Mouse (Mus musculus) ES-E14 (cell line): ENCODE results near the gene Pamr1. TPM values are rescaled to one million over a fixed set of nuclear protein-coding genes. Genes with fewer than 3 reads are reported as not detected.

Source experiments
- DNase-seq: peaks from one replicate; pipeline ENCODE4 v3.0.0-alpha.2; 2013; ENCODE audit warnings: low read depth, low spot score
- H3K27ac ChIP-seq: 2 replicates; pipeline ENCODE4 v1.5.1; 2012; ENCODE audit warnings: low read depth, mild to moderate bottlenecking, low read length, moderate library complexity, mixed read lengths; ENCODE audit not compliant: poor library complexity, insufficient read depth, severe bottlenecking
- H3K36me3 ChIP-seq: 2 replicates; pipeline ENCODE4 v1.6.1; 2012; ENCODE audit warnings: mild to moderate bottlenecking, low read length, moderate library complexity, mixed read lengths; ENCODE audit not compliant: control insufficient read depth, poor library complexity, insufficient read depth, severe bottlenecking
- H3K4me1 ChIP-seq, 2 experiments: fragments of 150-350 bp in 1 of 2; sonication (generic) in 1 of 2; 2 replicates each; pipeline ENCODE4 v1.6.1; 2012; ENCODE audit warnings: low read length in 2 of 2, mild to moderate bottlenecking in 1 of 2, mixed read lengths in 1 of 2; ENCODE audit not compliant: control insufficient read depth in 2 of 2, insufficient read depth in 2 of 2, poor library complexity in 1 of 2
- H3K4me3 ChIP-seq, 2 experiments: fragments of 150-350 bp in 1 of 2; sonication (generic) in 1 of 2; 2 replicates each; pipeline ENCODE4 v1.5.1; 2012; ENCODE audit warnings: low read length in 2 of 2, low read depth in 1 of 2, mild to moderate bottlenecking in 1 of 2, mixed read lengths in 1 of 2; ENCODE audit not compliant: insufficient read depth in 1 of 2, poor library complexity in 1 of 2, severe bottlenecking in 1 of 2
- H3K9ac ChIP-seq: 2 replicates; pipeline ENCODE4 v1.6.1; 2012; ENCODE audit warnings: low read depth, mild to moderate bottlenecking, low read length, mixed read lengths; ENCODE audit not compliant: poor library complexity, insufficient read depth, severe bottlenecking
- H3K9me3 ChIP-seq: fragments of 150-350 bp; sonication (generic); 2 replicates; pipeline ENCODE4 v1.6.1; 2012; ENCODE audit warnings: low read depth, mild to moderate bottlenecking, low read length; ENCODE audit not compliant: control insufficient read depth, insufficient read depth
- CHD2 ChIP-seq: IDR thresholded peaks from 2 replicates; pipeline ENCODE4 v1.6.1; 2014; ENCODE audit warnings: mild to moderate bottlenecking, low read depth, low read length, inconsistent platforms
- HCFC1 ChIP-seq: IDR thresholded peaks from 2 replicates; pipeline ENCODE4 v1.6.1; 2012; ENCODE audit warnings: low read length, inconsistent platforms, borderline replicate concordance; ENCODE audit not compliant: insufficient read depth
- MAFK ChIP-seq: IDR thresholded peaks from 2 replicates; pipeline ENCODE4 v1.6.1; 2014; ENCODE audit warnings: mild to moderate bottlenecking, low read depth, low read length, inconsistent platforms; ENCODE audit not compliant: insufficient read depth
- ZC3H11A ChIP-seq: IDR thresholded peaks from 2 replicates; pipeline ENCODE4 v1.6.1; 2012; ENCODE audit warnings: low read depth, mild to moderate bottlenecking, inconsistent platforms, low read length, borderline replicate concordance
- ZNF384 ChIP-seq: IDR thresholded peaks from 2 replicates; pipeline ENCODE4 v1.6.1; 2012; ENCODE audit warnings: low read depth, low read length, inconsistent platforms
- in situ Hi-C, 2 experiments: fragments of 600-800 bp; cut with MboI; formaldehyde crosslinking; loops; one replicate each; pipeline ENCODE4 v1.15.1; 2025; ENCODE audit warnings: low sequenced_read_pairs in 2 of 2, inconsistent platforms in 1 of 2; ENCODE audit not compliant: unreplicated experiment in 2 of 2
- total RNA-seq: library from RNA; depleted of rRNA; stranded (reverse); fragments of 300-350 nt; gene quantifications from 2 replicates; pipeline ENCODE4 v1.2.3, GENCODE M21; 2012

Pamr1 gene
- total RNA-seq, 1 experiment = 0.49 TPM

GRCm38 (mm10) chr2:102543961-102544719 lies 5.7 kb upstream of the Pamr1 start:
- no peak overlapping the region for H3K9ac ChIP-seq
- H3K9me3 ChIP-seq = no peaks in the 10 kb centered on the region
- no peak overlapping the region for H3K4me3 ChIP-seq
- no peak for TF ChIP-seq MAFK
- no peak for TF ChIP-seq HCFC1
- TF ChIP-seq ZNF384 = no peak
- no peak for TF ChIP-seq ZC3H11A
- no peak for TF ChIP-seq CHD2
- 0 out of 4 replicates have a peak, but pooled peaks cover 0 to 2% of the 10 kb centered on the region in 2 experiments for H3K4me1 ChIP-seq
- H3K27ac ChIP-seq = no peak overlapping the region
- peak; percentile 16 for DNase-seq
- in situ Hi-C loops = no loop called here
- H3K36me3 ChIP-seq = no peaks in the 10 kb centered on the region

- in situ Hi-C loops = no loop called here
- Histone ChIP-seq H3K27ac (no peak overlapping the region), H3K4me3 (no peak overlapping the region), H3K9me3 (no peaks in the 10 kb centered on the region), H3K4me1 (0 out of 4 replicates have a peak, but pooled peaks cover 0 to 2% of the 10 kb centered on the region in 2 experiments), H3K9ac (no peak overlapping the region), H3K36me3 (no peaks in the 10 kb centered on the region)
- no peak for DNase-seq
- TF ChIP-seq ZC3H11A = no peak
- no peak for TF ChIP-seq ZNF384
- no peak for TF ChIP-seq HCFC1
- no peak for TF ChIP-seq CHD2
- TF ChIP-seq MAFK = no peak
These were observed 1.2 kb downstream of the Pamr1 start for GRCm38 (mm10) chr2:102550910-102551582.

- Histone ChIP-seq H3K9ac (no peak overlapping the region), H3K9me3 (no peaks in the 10 kb centered on the region), H3K36me3 (no peaks in the 10 kb centered on the region), H3K27ac (no peak overlapping the region), H3K4me3 (no peak overlapping the region), H3K4me1 (0 out of 4 replicates have a peak, but pooled peaks cover 0 to 2% of the 10 kb centered on the region in 2 experiments)
- TF ChIP-seq ZNF384 (no peak), MAFK (no peak), ZC3H11A (no peak), CHD2 (no peak), HCFC1 (no peak)
- DNase-seq = no peak
- in situ Hi-C loops = no loop called here
These were observed 1.8 kb downstream of the Pamr1 start for GRCm38 (mm10) chr2:102551594-102551993.

GRCm38 (mm10) chr2:102552095-102552537 lies 2.3 kb downstream of the Pamr1 start:
- in situ Hi-C loops = no loop called here
- Histone ChIP-seq H3K27ac (no peak overlapping the region), H3K36me3 (no peaks in the 10 kb centered on the region), H3K4me3 (no peak overlapping the region), H3K4me1 (0 out of 4 replicates have a peak, but pooled peaks cover 0 to 2% of the 10 kb centered on the region in 2 experiments), H3K9me3 (no peaks in the 10 kb centered on the region), H3K9ac (no peak overlapping the region)
- DNase-seq = no peak
- TF ChIP-seq ZNF384 (no peak), ZC3H11A (no peak), MAFK (no peak), HCFC1 (no peak), CHD2 (no peak)
